Mouse (Mus musculus): Measurements from ENCODE around the gene Gnaq. TPM values are rescaled to one million over a fixed set of nuclear protein-coding genes. Genes with fewer than 3 reads are reported as not detected.

Gene Gnaq
- total RNA-seq, 1 experiment from 2014 or later, result 65.7 TPM

DNA sequence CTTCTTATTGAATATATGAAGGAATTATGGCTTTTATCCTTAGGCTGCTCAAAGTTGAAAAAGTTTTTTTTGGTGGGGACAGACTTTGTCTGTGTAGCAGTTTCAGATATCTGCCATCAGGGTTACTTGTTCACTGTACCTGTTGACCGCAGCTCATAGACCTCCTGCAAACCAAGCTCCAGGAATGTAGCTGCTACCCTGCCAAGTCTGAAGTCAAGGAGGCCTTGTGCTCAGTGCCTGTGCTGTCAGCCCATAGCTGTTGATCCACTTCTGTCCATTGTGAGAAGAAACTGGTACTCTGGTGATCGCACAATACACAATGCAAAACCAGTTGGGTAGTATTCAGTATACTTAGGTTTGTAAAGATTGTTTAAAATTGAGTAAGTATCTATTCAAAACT lies 68.7 kb downstream of the Gnaq start:
- DNase-seq, result no peak

DNA sequence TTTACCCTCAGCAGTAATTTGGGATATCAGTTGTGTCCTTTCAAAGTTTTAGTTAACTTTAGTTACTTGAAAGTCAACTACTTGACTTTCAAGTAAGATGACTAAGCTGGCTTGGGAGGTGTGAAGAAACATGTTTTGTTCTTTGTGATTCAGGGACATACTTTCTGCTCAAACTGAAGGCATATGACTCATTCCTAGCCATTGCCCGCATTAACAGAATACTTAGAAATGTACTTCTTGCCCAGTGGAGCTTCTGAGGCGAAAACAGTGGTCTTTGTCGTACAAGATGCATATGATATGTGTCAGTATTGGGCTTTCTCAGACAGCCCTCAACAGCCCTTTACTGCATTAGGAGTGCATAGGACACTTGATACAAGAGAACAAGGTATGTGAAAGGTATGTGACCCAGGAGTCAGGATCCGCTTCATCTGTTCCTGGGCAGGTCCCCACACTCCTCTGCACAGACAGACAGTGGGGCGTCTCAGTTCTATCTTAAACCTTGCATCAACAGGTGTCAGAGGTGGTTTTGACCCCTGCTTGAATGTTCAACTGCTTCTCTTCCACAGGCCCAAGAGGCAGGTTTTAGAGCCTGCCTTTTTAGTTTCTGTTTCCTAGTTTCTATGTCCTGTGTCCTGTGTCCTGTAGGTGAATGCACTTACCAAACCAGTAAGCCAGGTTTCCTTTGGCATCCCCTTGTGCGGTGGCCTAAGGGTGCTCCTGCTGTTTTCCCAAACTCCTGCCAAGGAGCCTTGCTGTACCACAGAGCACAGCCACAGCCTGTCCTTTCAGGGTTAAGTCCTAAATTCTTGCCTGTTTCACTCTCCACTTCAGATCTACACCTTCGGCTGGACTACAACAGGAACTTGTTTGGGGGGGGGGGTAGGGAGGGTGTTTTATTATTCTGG lies 72.4 kb downstream of the Gnaq start:
- DNase-seq, result no peak

DNA sequence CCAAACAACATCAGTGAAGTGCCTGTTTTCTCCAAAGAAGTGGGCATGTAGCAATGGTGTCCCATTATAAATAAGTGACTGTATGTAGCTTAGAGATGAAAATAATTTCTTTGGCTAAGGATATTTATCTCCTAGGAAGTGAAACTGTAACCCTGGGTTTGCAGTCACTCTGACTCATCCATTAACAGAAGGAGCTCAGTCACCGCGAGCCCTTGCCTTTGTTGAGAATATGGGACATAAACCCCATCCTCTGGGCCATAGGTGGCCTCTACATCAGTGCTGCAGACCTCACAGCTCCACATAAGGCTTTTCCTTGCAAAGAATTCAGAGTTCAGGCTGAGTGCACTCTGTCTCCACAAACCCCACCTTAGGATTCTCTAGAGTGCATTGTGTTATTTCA lies 77.0 kb downstream of the Gnaq start:
- DNase-seq, result no peak

DNA sequence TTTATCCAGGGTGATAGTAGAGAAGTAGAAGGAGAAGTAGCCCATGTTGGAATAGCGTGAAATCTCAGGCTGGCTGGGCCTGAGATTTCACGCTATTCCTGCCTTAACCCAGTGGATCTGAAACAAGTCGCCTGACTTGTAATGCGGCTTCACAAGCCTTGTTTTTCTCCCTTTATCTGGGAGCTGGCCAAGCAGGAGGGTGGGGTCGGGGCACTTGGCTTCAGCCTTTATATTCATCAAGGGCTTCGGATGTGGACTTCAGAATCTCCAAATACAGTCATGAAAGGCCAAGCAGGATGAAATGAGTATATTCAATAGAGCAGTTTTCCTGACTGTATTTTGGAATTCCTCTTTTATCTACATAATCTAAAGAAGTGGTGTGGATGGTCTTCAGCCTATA lies 82.3 kb downstream of the Gnaq start:
- peak; percentile 49 for DNase-seq

DNA sequence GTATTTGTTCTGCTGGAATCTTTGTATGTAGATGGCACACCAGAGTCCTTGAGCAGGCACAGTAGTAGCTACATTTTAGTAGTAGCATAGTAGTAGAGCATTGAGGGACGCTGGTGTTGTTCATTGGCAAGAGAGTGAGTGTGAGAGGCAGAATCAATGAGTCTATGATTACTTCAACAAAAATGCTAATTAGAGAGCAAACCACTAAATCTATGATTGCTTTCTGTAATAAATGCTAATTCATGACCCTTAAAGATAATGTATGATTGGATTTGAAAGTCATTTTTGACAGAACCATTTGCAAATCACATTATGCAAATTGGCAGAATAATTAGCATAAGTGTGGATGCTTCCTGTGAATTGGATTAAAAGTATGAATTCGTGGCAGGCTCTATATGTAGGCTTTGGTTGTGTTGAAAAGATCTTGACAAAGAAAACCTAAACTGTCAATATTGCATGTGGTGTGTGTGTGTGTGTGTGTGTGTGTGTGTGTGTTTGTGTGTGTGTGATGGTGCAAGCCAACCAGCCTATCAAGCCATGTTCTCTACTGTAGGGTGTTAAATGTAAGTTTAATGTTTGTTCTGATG lies 82.9 kb downstream of the Gnaq start:
- DNase-seq, result no peak

DNA sequence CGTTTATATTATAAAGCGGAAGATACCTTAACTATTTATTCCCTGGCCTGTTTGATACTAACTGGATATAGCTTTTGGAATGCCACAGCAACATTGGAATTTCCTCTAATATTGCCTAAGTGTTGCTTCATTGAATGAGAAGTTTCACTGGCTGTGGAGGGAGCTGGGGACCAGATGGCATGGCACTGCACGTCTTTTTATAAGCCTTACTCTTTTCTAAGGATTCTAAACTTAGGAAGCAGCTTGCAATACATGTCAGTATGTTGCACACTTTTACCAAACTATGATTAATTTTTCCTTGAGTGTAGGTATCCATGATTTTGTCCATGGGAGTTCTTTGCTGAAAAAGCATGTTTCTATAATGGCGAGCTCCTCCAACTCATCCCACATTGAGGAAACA lies 87.3 kb downstream of the Gnaq start:
- no peak for DNase-seq

DNA sequence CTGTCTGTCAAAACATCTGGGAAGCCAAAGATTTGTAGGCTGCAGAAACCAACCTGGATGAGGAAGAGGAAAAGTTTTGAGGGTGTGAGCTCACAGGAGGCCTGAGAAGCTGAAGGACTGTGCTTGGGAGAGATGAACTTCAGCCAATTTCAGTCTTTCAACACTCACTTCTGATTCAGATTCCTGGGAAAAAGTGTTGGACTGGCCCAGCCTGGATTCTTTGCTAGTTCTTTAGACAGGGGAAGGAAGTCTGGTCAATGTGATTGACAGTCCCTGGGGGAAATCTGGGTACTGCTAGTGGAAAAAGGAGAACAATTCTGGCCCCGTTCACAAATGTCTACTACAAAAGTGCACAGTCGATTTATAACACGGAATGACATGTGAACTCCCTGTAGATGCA lies 89.9 kb downstream of the Gnaq start:
- DNase-seq, result no peak

DNA sequence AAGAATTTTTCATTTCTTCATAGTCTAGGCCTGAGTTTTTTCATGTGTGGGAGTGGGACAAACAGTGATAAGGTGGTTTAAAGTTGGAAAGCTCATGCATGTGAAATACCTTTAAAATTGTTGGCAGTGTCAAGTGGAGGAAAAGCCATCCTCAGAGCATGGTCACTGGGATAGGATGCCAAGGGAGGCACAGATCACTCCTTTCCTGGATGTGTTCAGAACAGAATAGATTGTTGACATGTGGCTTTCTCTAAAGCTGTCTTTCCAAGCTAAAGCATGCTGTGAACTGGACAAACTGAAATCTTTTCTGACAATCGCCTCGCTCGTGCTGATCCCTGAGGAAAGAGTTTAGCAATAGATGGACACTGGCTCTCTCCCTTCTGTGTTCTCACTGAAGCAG lies 90.5 kb downstream of the Gnaq start:
- no peak for DNase-seq

DNA sequence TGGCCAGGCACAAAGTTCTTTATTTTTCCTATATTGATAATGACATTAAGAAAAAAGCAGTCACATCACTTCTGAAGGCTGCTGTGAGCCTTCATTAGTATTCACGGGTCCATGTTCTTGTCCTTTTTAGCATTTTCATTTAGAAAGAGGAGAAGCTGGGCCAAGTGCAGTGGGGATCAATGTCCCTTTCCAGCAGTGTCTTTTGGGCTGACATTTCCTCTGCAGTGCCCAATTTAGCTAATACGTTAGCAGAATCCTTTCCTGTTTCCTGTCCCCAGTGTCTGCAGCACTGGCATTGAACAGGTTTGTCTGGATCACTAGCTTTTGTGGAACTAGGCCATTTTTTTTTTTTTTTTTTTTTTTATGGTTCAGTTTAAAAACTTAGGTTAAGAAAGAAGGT lies 92.2 kb downstream of the Gnaq start:
- no peak for DNase-seq

DNA sequence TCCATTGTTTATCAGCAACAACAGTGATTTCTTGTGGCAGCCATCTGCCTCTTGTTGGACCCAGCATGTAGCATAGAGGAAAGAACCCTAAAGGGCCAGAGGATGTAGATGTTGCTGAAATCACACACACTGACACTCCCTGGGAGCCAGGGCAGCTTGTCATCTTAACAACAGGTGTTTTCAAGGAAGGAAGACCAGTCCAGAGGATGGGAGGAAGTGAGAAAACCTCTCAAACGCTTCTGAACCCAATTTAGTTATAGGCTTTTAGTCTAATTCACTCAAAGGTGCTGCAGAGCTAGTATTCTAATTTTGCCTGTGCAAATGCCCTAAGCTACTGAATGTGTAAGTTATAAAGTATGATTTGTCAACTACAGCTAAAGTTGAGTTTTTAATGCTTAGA lies 99.0 kb downstream of the Gnaq start:
- DNase-seq, result no peak

DNA sequence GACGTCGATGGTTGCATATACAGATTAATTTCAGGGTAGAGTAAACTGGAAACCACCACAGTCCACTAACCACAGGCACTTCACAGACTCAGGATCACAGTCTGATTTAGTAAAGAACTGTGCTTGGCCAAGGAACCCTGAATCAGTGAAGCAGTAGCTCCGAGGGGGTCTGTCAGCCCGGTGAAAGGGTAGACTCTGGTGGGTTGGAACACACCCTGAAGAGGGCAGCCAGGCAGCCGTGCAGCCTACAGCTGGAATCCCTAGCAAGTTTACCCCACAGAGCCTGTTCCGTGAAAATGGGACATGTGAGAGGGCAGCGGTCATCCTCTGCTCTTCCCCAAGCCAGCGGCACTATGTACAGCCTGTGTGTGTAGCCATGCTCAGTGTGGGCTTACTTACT lies 103.0 kb downstream of the Gnaq start:
- DNase-seq, result no peak

DNA sequence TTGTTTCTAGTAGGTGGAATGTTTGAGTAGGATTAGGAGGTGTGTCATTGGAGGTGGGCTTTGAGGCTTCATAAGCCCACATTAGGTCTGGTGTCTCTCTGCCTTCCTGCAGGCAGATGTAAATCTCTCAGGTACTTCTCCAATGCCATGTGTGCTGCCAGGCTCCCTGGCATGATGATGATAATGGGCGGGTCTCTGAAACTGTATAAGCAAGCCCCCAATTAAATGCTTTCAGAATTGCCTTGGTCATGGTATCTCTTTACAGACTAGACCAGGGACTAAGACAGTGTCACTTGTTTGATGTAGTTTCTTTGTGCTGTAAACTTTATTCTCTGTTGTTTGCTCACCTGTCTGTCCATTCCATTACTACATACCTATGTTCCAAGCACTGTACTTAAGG lies 104.4 kb downstream of the Gnaq start:
- DNase-seq, result no peak

DNA sequence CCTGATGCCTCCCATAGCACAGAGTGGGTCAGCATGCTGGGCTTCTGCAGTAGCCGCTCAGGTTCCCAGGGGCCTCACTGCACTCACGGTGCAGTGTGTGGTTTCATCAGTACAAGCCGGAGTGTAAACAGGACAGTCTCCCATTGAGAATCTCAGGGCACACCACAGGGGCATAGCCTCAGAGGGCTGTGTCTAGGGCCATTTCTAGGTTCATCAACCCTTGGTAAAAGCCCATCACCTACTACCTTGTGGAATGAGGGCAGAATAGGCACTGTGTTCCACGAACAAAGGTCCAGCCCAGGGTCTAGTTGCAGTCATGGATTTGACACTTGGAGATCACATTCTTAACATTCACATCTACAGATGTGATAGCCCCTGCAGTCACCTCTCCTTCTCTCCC lies 105.4 kb downstream of the Gnaq start:
- DNase-seq, result no peak

DNA sequence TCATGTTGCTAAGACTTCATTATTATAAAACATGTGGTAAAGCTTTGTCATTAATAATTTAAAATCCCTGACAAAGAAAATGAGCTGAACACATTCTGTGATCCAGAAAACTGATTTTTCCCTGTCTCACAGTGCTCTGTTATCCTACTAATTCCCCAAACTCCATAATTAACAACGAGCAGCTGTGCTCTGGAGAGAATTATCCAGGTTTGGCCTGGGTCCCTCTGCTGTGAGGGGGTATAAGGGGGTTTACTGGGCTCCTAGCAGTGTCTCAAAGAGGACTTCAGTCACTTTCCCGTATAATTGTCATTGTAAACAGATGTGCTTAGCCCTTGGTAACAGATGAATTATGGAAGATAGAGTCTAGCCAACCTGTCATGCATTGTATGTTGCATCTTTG lies 105.9 kb downstream of the Gnaq start:
- no peak for DNase-seq

DNA sequence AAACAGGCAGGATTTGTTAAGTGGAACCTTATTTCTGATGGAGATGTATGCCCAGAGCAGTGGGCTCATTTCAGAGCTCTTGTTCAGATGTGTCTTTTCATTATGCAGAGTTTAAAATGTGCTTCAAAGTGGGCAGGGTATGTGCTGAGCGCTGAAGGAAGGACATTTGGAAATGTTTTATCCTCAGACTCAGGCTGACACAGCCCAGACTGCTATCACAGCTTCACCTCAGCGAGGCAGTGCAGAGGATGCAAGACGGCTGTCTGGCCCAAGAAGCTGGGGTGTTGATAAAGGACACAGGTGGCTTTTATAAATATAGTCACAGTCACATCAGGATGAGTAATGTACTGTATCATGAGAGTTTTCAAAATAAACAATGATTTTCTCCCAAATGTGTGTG lies 110.1 kb downstream of the Gnaq start:
- DNase-seq, result no peak

DNA sequence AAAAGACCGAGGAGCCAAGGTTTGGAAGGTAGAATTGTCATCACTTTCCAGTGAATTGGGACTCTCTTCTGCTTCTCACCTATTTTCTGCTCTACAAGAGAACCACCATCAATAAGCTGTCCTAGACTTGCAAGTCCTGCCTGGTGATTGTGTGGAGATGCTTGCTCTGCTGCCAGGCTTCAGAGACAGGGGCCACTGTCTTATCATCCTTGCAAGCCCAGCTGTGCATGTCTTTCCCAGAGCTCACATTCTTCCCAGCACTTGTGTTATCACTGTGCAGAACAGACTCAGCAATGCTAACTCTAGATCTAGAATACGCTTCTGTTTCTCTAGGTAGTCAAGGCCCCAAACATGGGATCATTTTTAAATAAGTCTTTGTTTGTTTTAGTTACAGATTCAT lies 116.4 kb downstream of the Gnaq start:
- no peak for DNase-seq

DNA sequence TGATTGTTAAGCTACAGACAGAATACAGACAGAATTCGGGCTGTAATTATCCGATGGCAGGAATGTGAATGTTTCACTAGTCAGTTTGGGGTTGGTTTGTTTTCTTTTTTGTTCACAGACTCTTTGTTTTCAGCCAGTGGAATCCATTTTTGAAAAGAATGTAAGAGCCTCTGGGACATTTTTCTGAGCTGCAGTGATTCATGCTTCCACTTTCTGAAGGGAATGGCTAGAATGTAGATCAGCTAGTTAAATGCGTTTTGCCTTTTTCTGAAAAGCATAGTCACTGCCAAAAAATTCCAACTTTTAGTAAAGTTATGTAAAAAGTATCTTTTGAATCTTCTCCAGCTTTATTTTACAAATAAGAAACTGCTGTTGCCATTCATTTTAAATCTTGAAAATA lies 118.3 kb downstream of the Gnaq start:
- DNase-seq, result no peak

DNA sequence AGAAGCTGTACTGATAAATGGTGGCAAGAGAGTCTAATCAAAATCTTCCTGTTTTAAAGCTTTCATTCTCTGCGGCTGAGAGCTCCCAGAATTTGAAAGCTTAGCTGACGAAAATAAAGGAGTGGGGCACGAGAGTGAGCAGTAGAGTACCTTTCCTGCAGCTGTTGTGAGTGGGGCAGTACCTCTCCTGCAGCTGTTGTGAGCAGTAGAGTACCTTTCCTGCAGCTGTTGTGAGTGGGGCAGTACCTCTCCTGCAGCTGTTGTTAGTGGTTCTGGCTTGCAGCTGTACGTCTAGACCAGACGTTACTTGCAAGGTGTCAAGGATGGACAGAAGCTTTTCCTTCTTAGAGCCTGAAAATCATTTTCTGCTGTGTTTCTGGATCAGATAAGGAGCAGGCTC lies 119.2 kb downstream of the Gnaq start:
- no peak for DNase-seq

DNA sequence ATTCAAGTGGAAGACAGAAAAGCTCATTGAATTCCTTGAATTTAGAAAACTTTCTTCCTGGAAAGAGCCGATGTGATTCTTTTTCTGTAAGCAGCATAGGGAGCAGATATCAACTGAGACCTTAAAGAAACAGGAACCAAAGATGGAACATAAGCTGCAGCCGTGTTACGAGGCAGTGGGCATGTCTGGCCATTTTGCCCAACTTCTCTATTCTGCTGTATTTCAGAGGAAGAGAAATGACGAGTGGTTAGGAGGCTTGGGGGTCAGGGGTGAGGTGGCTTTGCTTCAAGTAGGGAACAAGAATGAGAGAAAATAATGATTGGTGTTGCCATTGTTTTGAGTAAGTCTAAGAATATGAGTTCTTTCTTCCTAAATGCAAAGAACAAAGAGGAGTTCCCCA lies 120.1 kb downstream of the Gnaq start:
- no peak for DNase-seq

DNA sequence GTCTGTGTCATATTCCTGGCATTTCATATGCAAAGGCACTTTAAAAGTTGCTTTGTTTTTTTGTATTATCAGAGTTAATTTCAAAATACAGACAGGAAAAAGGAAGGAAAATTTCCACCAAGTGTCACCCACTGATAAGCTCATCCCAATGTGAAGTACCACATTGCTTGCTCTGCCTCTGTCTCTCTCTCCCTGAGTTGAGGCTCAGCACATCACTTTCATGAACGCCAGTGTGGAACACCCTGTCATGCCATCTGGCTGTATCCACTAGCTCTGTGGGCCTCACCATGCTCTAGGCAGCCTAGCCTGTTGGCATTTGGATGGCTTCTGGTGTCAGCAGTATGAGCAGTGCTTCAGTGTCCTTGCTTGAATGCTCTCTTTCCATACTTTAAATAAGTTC lies 122.2 kb downstream of the Gnaq start:
- DNase-seq, result no peak

DNA sequence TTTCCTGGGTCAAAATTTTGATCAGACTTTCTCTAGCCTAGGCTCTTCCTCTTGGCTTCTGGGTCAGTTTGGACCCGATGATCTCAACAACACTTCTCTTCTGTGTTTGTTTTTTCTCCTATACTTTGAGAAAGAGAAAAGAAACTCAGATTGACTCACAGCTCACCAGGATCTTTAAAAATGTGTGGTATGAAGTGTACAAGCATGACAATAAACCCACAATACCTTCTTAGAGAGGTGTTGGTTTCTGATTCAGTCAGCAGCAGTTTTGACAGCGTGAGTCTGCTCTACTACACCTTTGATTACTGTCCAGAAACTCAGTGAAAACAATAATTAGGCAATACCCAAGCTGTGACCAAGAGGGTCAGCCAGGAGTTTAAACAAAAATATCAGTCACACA lies 122.7 kb downstream of the Gnaq start:
- no peak for DNase-seq

DNA sequence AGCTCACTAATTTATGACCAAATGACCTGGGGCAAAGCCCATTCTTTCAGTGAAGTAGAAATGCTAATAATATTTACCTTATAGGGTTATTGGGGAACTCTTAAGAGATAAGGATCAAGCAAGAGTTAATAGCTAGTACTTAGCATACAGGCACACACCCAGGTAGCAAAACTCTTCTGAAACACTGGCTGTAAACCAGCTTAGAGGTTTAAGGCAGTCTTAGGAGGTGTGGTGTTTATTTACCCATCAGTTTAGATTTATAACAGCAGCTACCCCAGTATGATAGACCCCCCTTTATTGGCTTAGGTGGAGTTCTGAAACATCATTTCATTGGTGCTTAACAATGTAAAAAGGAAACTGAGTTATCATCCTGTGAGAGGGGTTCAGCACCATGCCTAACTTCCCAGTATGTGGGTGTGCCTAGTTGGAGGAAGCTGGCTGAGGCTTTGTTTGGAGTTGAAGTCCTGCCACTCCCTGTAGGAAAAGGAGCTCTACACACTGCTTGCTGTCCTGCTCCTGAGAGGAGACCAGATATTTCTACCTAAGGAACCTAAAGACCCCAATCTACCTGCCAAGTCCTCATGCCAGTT lies 126.2 kb downstream of the Gnaq start:
- no peak for DNase-seq

DNA sequence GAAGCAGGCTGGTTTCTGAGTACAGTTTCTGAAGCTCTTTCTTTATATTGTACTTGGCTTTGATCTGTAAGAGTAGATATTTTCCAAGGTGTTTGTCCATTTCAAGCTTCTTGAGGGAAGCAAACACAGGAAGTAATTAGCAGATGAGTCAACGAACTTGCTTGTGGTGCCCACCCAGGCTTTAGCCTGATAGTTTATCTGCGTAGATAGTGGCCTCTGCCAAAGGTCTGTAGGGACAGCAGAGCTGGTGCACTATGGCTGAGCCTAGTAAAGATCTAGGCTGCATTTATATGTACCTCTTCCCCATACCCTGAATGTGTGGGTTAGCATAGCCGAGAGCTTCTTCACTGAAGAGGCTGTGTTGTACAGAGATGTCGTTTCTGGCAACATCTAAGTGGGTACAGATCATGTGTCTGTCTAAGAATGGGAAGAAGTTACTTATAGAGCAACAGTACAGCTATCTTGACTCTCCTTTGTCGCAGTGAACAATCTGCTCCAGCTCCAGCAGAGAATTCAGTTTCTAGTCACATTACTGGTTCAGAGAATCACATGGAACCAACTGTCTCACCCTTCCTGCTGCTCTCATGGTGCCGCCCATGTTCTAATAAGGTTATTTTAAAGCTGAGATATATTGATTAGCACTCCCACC lies 127.3 kb downstream of the Gnaq start:
- no peak for DNase-seq

Measured in adrenal gland, postnatal 25 days (tissue).